Mouse (Mus musculus) forebrain, embryonic 15.5 days (tissue): ENCODE data around the gene Tnfaip3. TPM values are rescaled to one million over a fixed set of nuclear protein-coding genes. Genes with fewer than 3 reads are reported as not detected.

Source experiments
- ATAC-seq: fragments of 200-750 bp; cut with Nextera tagmentation; replicated peaks from 2 replicates; pipeline ENCODE4 v1.8.0; 2017; ENCODE audit warnings: mild to moderate bottlenecking, moderate TSS enrichment, moderate library complexity
- H3K27ac ChIP-seq: fragments of 300-500 bp; sonication (generic); replicated peaks from 2 replicates; pipeline ENCODE4 v1.5.1; 2015; ENCODE audit warnings: mild to moderate bottlenecking, inconsistent platforms
- H3K27me3 ChIP-seq: fragments of 300-500 bp; sonication (generic); 2 replicates; pipeline ENCODE4 v1.6.1; 2015; ENCODE audit warnings: inconsistent platforms
- H3K36me3 ChIP-seq: fragments of 300-500 bp; sonication (generic); 2 replicates; pipeline ENCODE4 v1.6.1; 2015; ENCODE audit warnings: mild to moderate bottlenecking, inconsistent platforms
- H3K4me1 ChIP-seq: fragments of 300-500 bp; sonication (generic); 2 replicates; pipeline ENCODE4 v1.6.1; 2015; ENCODE audit warnings: inconsistent platforms
- H3K4me2 ChIP-seq: fragments of 300-500 bp; sonication (generic); replicated peaks from 2 replicates; pipeline ENCODE4 v1.6.1; 2015; ENCODE audit warnings: mild to moderate bottlenecking, inconsistent platforms
- H3K4me3 ChIP-seq: fragments of 300-500 bp; sonication (generic); 2 replicates; pipeline ENCODE4 v1.5.1; 2015; ENCODE audit warnings: mild to moderate bottlenecking, inconsistent platforms
- H3K9ac ChIP-seq: fragments of 300-500 bp; sonication (generic); replicated peaks from 2 replicates; pipeline ENCODE4 v1.6.1; 2015; ENCODE audit warnings: mild to moderate bottlenecking, inconsistent platforms
- H3K9me3 ChIP-seq: fragments of 300-500 bp; sonication (generic); 2 replicates; pipeline ENCODE4 v1.6.1; 2016; ENCODE audit warnings: inconsistent platforms
- WGBS: fragments of 180-500 bp; shearing (Covaris S2); methylation state at CpG from one replicate; pipeline ENCODE4 v1.1.7; 2015; ENCODE audit warnings: mixed read lengths; 5-methylcytosine and 5-hydroxymethylcytosine counted together
- polyA plus RNA-seq: library from polyadenylated mRNA; unstranded; fragments of >200 nt; fragmentation: Nextera tagmentation; extraction: Ambion mirVana; gene quantifications from 2 replicates; pipeline ENCODE4 v1.2.1, GENCODE M21; 2015

Tnfaip3 gene
- polyA plus RNA-seq, 1 experiment from 2014 or later = 2.2 TPM

- Histone ChIP-seq H3K9me3 (no peaks in the 10 kb centered on the region), H3K36me3 (peaks cover under 1% of the 10 kb centered on the region; the same call in 1 of the 2 replicates), H3K4me2 (no peak overlapping the region), H3K4me3 (no peak overlapping the region), H3K27ac (no peak overlapping the region), H3K9ac (no peak overlapping the region), H3K4me1 (peaks cover 12% of the 10 kb centered on the region), H3K27me3 (0 out of 2 replicates have a peak, but pooled peaks cover 3% of the 10 kb centered on the region)
- WGBS = 79% methylated on average over 7 of the region's 7 CpGs
- no peak for ATAC-seq
These were observed 3.5 kb downstream of the Tnfaip3 start for GRCm38 (mm10) chr10:19011832-19012440.

- 0 out of 2 replicates have a peak, but pooled peaks cover 3% of the 10 kb centered on the region for H3K27me3 ChIP-seq
- no peak overlapping the region for H3K27ac ChIP-seq
- H3K4me1 ChIP-seq = peaks cover 7% of the 10 kb centered on the region
- H3K4me2 ChIP-seq = no peak overlapping the region
- H3K4me3 ChIP-seq = no peak overlapping the region
- no peak overlapping the region for H3K9ac ChIP-seq
- WGBS = 85% methylated on average over 8 of the region's 8 CpGs
- no peak for ATAC-seq
- H3K9me3 ChIP-seq = no peaks in the 10 kb centered on the region
- H3K36me3 ChIP-seq = peaks cover 5% of the 10 kb centered on the region; the same call in 1 of the 2 replicates
These were observed 5.0 kb downstream of the Tnfaip3 start for GRCm38 (mm10) chr10:19010414-19010813.

GRCm38 (mm10) chr10:19009186-19009672 lies 6.2 kb downstream of the Tnfaip3 start:
- ATAC-seq = no peak
- H3K27ac ChIP-seq = no peak overlapping the region
- no peaks in the 10 kb centered on the region for H3K9me3 ChIP-seq
- no peak overlapping the region for H3K9ac ChIP-seq
- WGBS = 82% methylated on average over 8 of the region's 8 CpGs
- H3K27me3 ChIP-seq = 0 out of 2 replicates have a peak, but pooled peaks cover 3% of the 10 kb centered on the region
- peaks cover 11% of the 10 kb centered on the region; the same call in 1 of the 2 replicates for H3K36me3 ChIP-seq
- no peak overlapping the region for H3K4me2 ChIP-seq
- no peak overlapping the region for H3K4me3 ChIP-seq
- H3K4me1 ChIP-seq = peaks cover 3% of the 10 kb centered on the region

- Histone ChIP-seq H3K27me3 (0 out of 2 replicates have a peak, but pooled peaks cover 3% of the 10 kb centered on the region), H3K27ac (no peak overlapping the region), H3K9ac (no peak overlapping the region), H3K36me3 (peaks cover 11% of the 10 kb centered on the region; the same call in 1 of the 2 replicates), H3K4me3 (no peak overlapping the region), H3K4me1 (no peaks in the 10 kb centered on the region), H3K4me2 (no peak overlapping the region), H3K9me3 (no peaks in the 10 kb centered on the region)
- WGBS = 94% methylated on average over 4 of the region's 4 CpGs
- ATAC-seq = no peak
These were observed 6.9 kb downstream of the Tnfaip3 start for GRCm38 (mm10) chr10:19008607-19008940.

GRCm38 (mm10) chr10:19007897-19008606 lies 7.4 kb downstream of the Tnfaip3 start:
- no peaks in the 10 kb centered on the region for H3K4me1 ChIP-seq
- 86% methylated on average over 8 of the region's 8 CpGs for WGBS
- H3K9me3 ChIP-seq = no peaks in the 10 kb centered on the region
- H3K27ac ChIP-seq = no peak overlapping the region
- H3K9ac ChIP-seq = no peak overlapping the region
- peaks cover 11% of the 10 kb centered on the region; the same call in 1 of the 2 replicates for H3K36me3 ChIP-seq
- no peaks in the 10 kb centered on the region for H3K27me3 ChIP-seq
- no peak overlapping the region for H3K4me2 ChIP-seq
- ATAC-seq = no peak
- no peak overlapping the region for H3K4me3 ChIP-seq

GRCm38 (mm10) chr10:19002091-19002785 lies 13.2 kb downstream of the Tnfaip3 start:
- H3K4me3 ChIP-seq = no peak overlapping the region
- no peaks in the 10 kb centered on the region for H3K4me1 ChIP-seq
- 88% methylated on average over 12 of the region's 12 CpGs for WGBS
- no peaks in the 10 kb centered on the region for H3K9me3 ChIP-seq
- no peaks in the 10 kb centered on the region for H3K27me3 ChIP-seq
- no peak overlapping the region for H3K27ac ChIP-seq
- H3K36me3 ChIP-seq = peaks cover 11% of the 10 kb centered on the region; the same call in 1 of the 2 replicates
- no peak for ATAC-seq
- no peak overlapping the region for H3K4me2 ChIP-seq
- H3K9ac ChIP-seq = no peak overlapping the region

- Histone ChIP-seq H3K36me3 (no peaks in the 10 kb centered on the region), H3K9ac (no peak overlapping the region), H3K4me1 (no peaks in the 10 kb centered on the region), H3K4me2 (no peak overlapping the region), H3K9me3 (no peaks in the 10 kb centered on the region), H3K4me3 (no peak overlapping the region), H3K27me3 (no peaks in the 10 kb centered on the region), H3K27ac (no peak overlapping the region)
- 76% methylated on average over 2 of the region's 2 CpGs for WGBS
- no peak for ATAC-seq
These were observed 16.0 kb downstream of the Tnfaip3 start for GRCm38 (mm10) chr10:18999427-18999826.

GRCm38 (mm10) chr10:18996331-18996730 lies 19.1 kb downstream of the Tnfaip3 start:
- Histone ChIP-seq H3K36me3 (no peaks in the 10 kb centered on the region), H3K27me3 (no peaks in the 10 kb centered on the region), H3K9me3 (no peaks in the 10 kb centered on the region), H3K9ac (no peak overlapping the region), H3K4me2 (no peak overlapping the region), H3K4me1 (no peaks in the 10 kb centered on the region), H3K4me3 (no peak overlapping the region), H3K27ac (no peak overlapping the region)
- no peak for ATAC-seq

GRCm38 (mm10) chr10:18995465-18996261 lies 19.8 kb downstream of the Tnfaip3 start:
- Histone ChIP-seq H3K36me3 (no peaks in the 10 kb centered on the region), H3K9me3 (no peaks in the 10 kb centered on the region), H3K27ac (no peak overlapping the region), H3K4me3 (no peak overlapping the region), H3K4me2 (no peak overlapping the region), H3K27me3 (no peaks in the 10 kb centered on the region), H3K4me1 (no peaks in the 10 kb centered on the region), H3K9ac (no peak overlapping the region)
- 92% methylated on average over 12 of the region's 12 CpGs for WGBS
- no peak for ATAC-seq

- H3K4me3 ChIP-seq = no peak overlapping the region
- H3K27ac ChIP-seq = no peak overlapping the region
- no peak overlapping the region for H3K4me2 ChIP-seq
- H3K9ac ChIP-seq = no peak overlapping the region
- H3K4me1 ChIP-seq = no peaks in the 10 kb centered on the region
- H3K9me3 ChIP-seq = no peaks in the 10 kb centered on the region
- WGBS = 82% methylated on average over 4 of the region's 4 CpGs
- ATAC-seq = no peak
- no peaks in the 10 kb centered on the region for H3K27me3 ChIP-seq
- H3K36me3 ChIP-seq = no peaks in the 10 kb centered on the region
These were observed 22.5 kb downstream of the Tnfaip3 start for GRCm38 (mm10) chr10:18992971-18993370.

- H3K9ac ChIP-seq = no peak overlapping the region
- no peak for ATAC-seq
- no peaks in the 10 kb centered on the region for H3K4me1 ChIP-seq
- H3K4me2 ChIP-seq = no peak overlapping the region
- no peaks in the 10 kb centered on the region for H3K9me3 ChIP-seq
- no peaks in the 10 kb centered on the region for H3K36me3 ChIP-seq
- no peak overlapping the region for H3K27ac ChIP-seq
- no peak overlapping the region for H3K4me3 ChIP-seq
- 91% methylated on average over 4 of the region's 4 CpGs for WGBS
- no peaks in the 10 kb centered on the region for H3K27me3 ChIP-seq
These were observed 24.4 kb downstream of the Tnfaip3 start for GRCm38 (mm10) chr10:18991057-18991456.

- 76% methylated on average over 2 of the region's 2 CpGs for WGBS
- no peak for ATAC-seq
These were observed 27.6 kb downstream of the Tnfaip3 start for GRCm38 (mm10) chr10:18987907-18988199.

More at GRCm38 (mm10) chr10:18987907-18988199, 27.6 kb downstream of the Tnfaip3 start:
- no peaks in the 10 kb centered on the region for H3K36me3 ChIP-seq
- H3K4me2 ChIP-seq = no peak overlapping the region
- no peak overlapping the region for H3K27ac ChIP-seq
- no peaks in the 10 kb centered on the region for H3K9me3 ChIP-seq
- H3K4me3 ChIP-seq = no peak overlapping the region
- no peaks in the 10 kb centered on the region for H3K27me3 ChIP-seq
- H3K4me1 ChIP-seq = no peaks in the 10 kb centered on the region
- no peak overlapping the region for H3K9ac ChIP-seq
